8 mouse cellular contexts compared by ENCODE assay signal in the genomic region with DNA sequence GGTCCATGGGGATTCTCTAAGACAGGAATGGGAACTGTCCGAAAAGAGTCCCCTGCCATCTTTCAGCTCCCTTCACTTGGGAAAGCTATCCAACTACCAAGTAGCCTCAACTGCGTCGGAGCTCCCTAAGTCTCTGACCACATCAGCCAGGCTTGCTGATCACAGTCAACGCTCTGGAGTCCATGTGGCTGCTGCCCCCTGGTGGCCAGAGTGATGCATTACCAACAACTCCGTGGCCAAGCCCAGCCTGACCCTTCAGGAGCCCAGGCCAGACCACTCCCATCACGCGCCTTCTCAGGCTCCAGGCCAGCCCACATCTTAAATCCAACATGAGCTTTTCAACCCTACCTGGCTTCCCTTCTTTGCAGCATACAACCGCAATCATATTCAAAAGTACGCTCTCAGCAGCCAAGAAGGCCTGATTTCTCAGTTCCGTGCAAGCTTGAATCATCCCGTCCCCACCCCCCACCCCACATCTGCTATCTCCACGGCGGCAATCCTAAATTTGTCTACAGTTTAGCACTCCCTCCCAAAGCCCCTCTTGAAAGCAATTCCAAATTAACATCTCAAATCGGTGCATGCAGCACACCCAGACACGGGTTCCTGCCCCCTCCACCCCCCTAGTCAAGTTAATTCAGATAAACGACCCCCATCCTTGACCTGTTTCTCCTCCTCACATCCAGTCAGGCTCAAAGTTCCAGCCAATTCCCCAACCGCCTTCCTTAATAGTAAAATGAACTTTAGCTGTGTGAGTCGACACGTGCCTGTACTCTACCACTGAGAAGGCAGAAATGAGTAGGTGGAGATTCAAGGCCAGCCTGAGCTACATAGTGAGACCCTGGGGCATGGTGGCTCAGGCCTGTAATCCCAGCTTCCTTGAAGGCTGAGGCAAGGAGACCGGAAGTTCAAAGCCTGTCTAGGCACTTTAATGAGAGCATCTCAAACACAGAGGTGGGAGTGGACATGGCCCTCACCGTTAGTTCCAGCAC. TPM values are rescaled to one million over a fixed set of nuclear protein-coding genes. Genes with fewer than 3 reads are reported as not detected.
DNase-seq lines count a peak whose midpoint lies in the region; ATAC-seq and TF ChIP-seq lines count a peak whose summit lies in the region.

No protein-coding gene starts in this region.

- H3K27ac ChIP-seq in forebrain, embryonic 15.5 days (replicated peaks): no peak overlapping the region
- no peak overlapping the region for H3K27ac ChIP-seq in liver, postnatal 0 days (ENCODE audit: low read depth)
- no peak overlapping the region for H3K27ac ChIP-seq in neural tube, embryonic 15.5 days (replicated peaks)

- no peaks in the 10 kb centered on the region for H3K9me3 ChIP-seq in E14TG2a.4 (ENCODE audit: low read length)
- no peaks in the 10 kb centered on the region for H3K9me3 ChIP-seq in forebrain, embryonic 15.5 days
- H3K9me3 ChIP-seq in liver, postnatal 0 days (ENCODE audit: low read length): no peaks in the 10 kb centered on the region
- no peaks in the 10 kb centered on the region for H3K9me3 ChIP-seq in neural tube, embryonic 15.5 days (replicated peaks)

- no peak overlapping the region for H3K4me2 ChIP-seq in forebrain, embryonic 15.5 days (replicated peaks)
- H3K4me2 ChIP-seq in liver, postnatal 0 days (ENCODE audit: low read depth, low read length): no peak overlapping the region
- peak overlapping the region; percentile 30 for H3K4me2 ChIP-seq in neural tube, embryonic 15.5 days

- WGBS in forebrain, embryonic 15.5 days: 29% methylated on average over 21 of the region's 21 CpGs
- 36% methylated on average over 21 of the region's 21 CpGs for WGBS in liver, postnatal 0 days (ENCODE audit: insufficient replicate concordance)
- 22% methylated on average over 21 of the region's 21 CpGs for WGBS in neural tube, embryonic 15.5 days

- H3K36me3 ChIP-seq in E14TG2a.4 (ENCODE audit: insufficient read depth, low read length): no peaks in the 10 kb centered on the region
- H3K36me3 ChIP-seq in forebrain, embryonic 15.5 days: no peaks in the 10 kb centered on the region
- H3K36me3 ChIP-seq in liver, postnatal 0 days (replicated peaks; ENCODE audit: insufficient read depth, low read length): no peaks in the 10 kb centered on the region
- H3K36me3 ChIP-seq in neural tube, embryonic 15.5 days: no peaks in the 10 kb centered on the region

- TF ChIP-seq EP300 in liver, postnatal 0 days (IDR thresholded peaks at IDR 0.05; ENCODE audit: low read depth): no peak

- H3K9ac ChIP-seq in forebrain, embryonic 15.5 days (replicated peaks): no peak overlapping the region
- no peak overlapping the region for H3K9ac ChIP-seq in liver, postnatal 0 days (replicated peaks)
- no peak overlapping the region for H3K9ac ChIP-seq in neural tube, embryonic 15.5 days (replicated peaks)

- H3K27me3 ChIP-seq in E14TG2a.4 (ENCODE audit: insufficient read depth, low read length): peaks cover 10% of the 10 kb centered on the region
- H3K27me3 ChIP-seq in forebrain, embryonic 15.5 days: peaks cover 11% of the 10 kb centered on the region; the same call in 1 of the 2 replicates
- H3K27me3 ChIP-seq in liver, postnatal 0 days (ENCODE audit: insufficient read depth, low read length): peaks cover under 1% of the 10 kb centered on the region; the same call in 1 of the 2 replicates
- H3K27me3 ChIP-seq in neural tube, embryonic 15.5 days (replicated peaks): peaks cover 6% of the 10 kb centered on the region; the same call in 1 of the 2 replicates

- peak; percentile 77 for TF ChIP-seq CTCF in E14TG2a.4 (conservative IDR thresholded peaks at IDR 0.05; ENCODE audit: low read length)
- TF ChIP-seq CTCF in liver, postnatal 0 days (IDR thresholded peaks at IDR 0.05; ENCODE audit: low read depth): peak; percentile 99

- peaks cover 48% of the 10 kb centered on the region for H3K4me1 ChIP-seq in E14TG2a.4 (replicated peaks; ENCODE audit: low read depth, low read length)
- 0 out of 2 replicates have a peak, but pooled peaks cover 2% of the 10 kb centered on the region for H3K4me1 ChIP-seq in forebrain, embryonic 15.5 days
- H3K4me1 ChIP-seq in liver, postnatal 0 days (ENCODE audit: insufficient read depth): no peaks in the 10 kb centered on the region
- H3K4me1 ChIP-seq in neural tube, embryonic 15.5 days: no peaks in the 10 kb centered on the region; the same call in 1 of the 2 replicates

- peak; percentile 54 for DNase-seq in heart, postnatal 25 days (ENCODE audit: low spot score)
- peak; percentile 84 for DNase-seq in layer of hippocampus, adult 11-12 months (ENCODE audit: low spot score)
- peak; percentile 89 for DNase-seq in liver, postnatal 0 days
- peak; percentile 91 for DNase-seq in testis, postnatal 10 days (ENCODE audit: low spot score)

- intact Hi-C loops in heart, postnatal 25 days (cut with DNase I): loop anchor here (1.0 to 2.0 kb wide), 3 partner anchors 56 to 157 kb away; no protein-coding TSS in a partner anchor

- ATAC-seq in cerebellum, adult (ENCODE audit: insufficient number of reproducible peaks, low FRiP score, low TSS enrichment): peak; percentile 68; the same call in 1 of the 2 replicates
- peak; percentile 82 for ATAC-seq in forebrain, embryonic 15.5 days (replicated peaks)
- ATAC-seq in liver, postnatal 0 days: peak; percentile 73
- peak; percentile 91 for ATAC-seq in neural tube, embryonic 15.5 days (ENCODE audit: low FRiP score)

- H3K4me3 ChIP-seq in E14TG2a.4 (replicated peaks; ENCODE audit: low read length): peak overlapping the region; percentile 53
- no peak overlapping the region for H3K4me3 ChIP-seq in forebrain, embryonic 15.5 days
- no peak overlapping the region for H3K4me3 ChIP-seq in liver, postnatal 0 days (ENCODE audit: low read depth, low read length)
- no peak overlapping the region for H3K4me3 ChIP-seq in neural tube, embryonic 15.5 days (replicated peaks)

RNA-seq across cellular contexts. Expression of gene Pou2f2, which starts 8.4 kb away (rescaled TPM):
- polyA plus RNA-seq in forebrain, embryonic 15.5 days (2015; fragmentation: Nextera tagmentation; extraction: Ambion mirVana): 17.4 and 17.5 TPM in 2 replicates
- under 1 TPM; 0.60 to 0.61 TPM for total RNA-seq in heart, postnatal 25 days (2021)
- polyA plus RNA-seq in liver, postnatal 0 days (2015; fragmentation: Nextera tagmentation; extraction: Ambion mirVana): 2.0 and 2.9 TPM in 2 replicates
- polyA plus RNA-seq in neural tube, embryonic 15.5 days (2015; fragmentation: Nextera tagmentation; extraction: Ambion mirVana): 19.5 and 24.1 TPM in 2 replicates

RNA-seq across cellular contexts. Expression of gene Dedd2, which starts 32.5 kb away (rescaled TPM):
- polyA plus RNA-seq in forebrain, embryonic 15.5 days (2015; fragmentation: Nextera tagmentation; extraction: Ambion mirVana): 17.7 and 18.0 TPM in 2 replicates
- total RNA-seq in heart, postnatal 25 days (2021): 10 to 100 TPM; 13.6 to 20.2 TPM
- polyA plus RNA-seq in liver, postnatal 0 days (2015; fragmentation: Nextera tagmentation; extraction: Ambion mirVana): 19.2 and 21.1 TPM in 2 replicates
- 16.7 and 17.7 TPM in 2 replicates for polyA plus RNA-seq in neural tube, embryonic 15.5 days (2015; fragmentation: Nextera tagmentation; extraction: Ambion mirVana)

RNA-seq across cellular contexts. Expression of gene Zfp526, which starts 33.3 kb away (rescaled TPM):
- polyA plus RNA-seq in forebrain, embryonic 15.5 days (2015; fragmentation: Nextera tagmentation; extraction: Ambion mirVana): 1.9 and 2.0 TPM in 2 replicates
- total RNA-seq in heart, postnatal 25 days (2021): 1 to 10 TPM; 8.0 to 9.1 TPM
- 1.0 and 1.2 TPM in 2 replicates for polyA plus RNA-seq in liver, postnatal 0 days (2015; fragmentation: Nextera tagmentation; extraction: Ambion mirVana)
- polyA plus RNA-seq in neural tube, embryonic 15.5 days (2015; fragmentation: Nextera tagmentation; extraction: Ambion mirVana): 1.7 and 2.3 TPM in 2 replicates

RNA-seq across cellular contexts. Expression of gene Gsk3a, which starts 49.7 kb away (rescaled TPM):
- polyA plus RNA-seq in forebrain, embryonic 15.5 days (2015; fragmentation: Nextera tagmentation; extraction: Ambion mirVana): 16.2 and 17.4 TPM in 2 replicates
- 10 to 100 TPM; 62.6 to 64.6 TPM for total RNA-seq in heart, postnatal 25 days (2021)
- 4.3 and 5.1 TPM in 2 replicates for polyA plus RNA-seq in liver, postnatal 0 days (2015; fragmentation: Nextera tagmentation; extraction: Ambion mirVana)
- polyA plus RNA-seq in neural tube, embryonic 15.5 days (2015; fragmentation: Nextera tagmentation; extraction: Ambion mirVana): 16.0 and 16.3 TPM in 2 replicates
